Mouse (Mus musculus): ENCODE results near the gene Sis. TPM values are rescaled to one million over a fixed set of nuclear protein-coding genes. Genes with fewer than 3 reads are reported as not detected.

The Sis gene
- polyA plus RNA-seq, 1 experiment = not detected

DNA sequence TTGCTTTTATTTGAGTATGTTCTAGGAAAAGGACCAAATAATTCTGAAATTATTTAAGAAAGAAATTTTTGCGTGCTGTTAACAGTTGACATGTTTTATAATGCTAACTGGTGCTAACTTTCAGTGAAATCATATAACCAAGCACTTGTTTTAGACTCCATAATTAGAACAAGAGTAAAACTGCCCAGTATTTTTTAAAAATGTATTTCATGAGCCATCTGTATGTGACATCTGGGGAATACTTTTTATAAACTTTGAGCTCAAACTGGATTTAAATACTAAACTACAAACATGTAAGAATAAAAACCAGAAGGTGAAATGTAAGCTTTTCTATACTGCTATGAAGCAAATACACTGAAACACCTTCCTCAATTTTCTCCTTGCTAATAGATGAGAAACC, 112.3 kb downstream of the Sis start:
- Histone ChIP-seq H3K4me1 (ENCODE audit: control insufficient read depth, insufficient read depth, low read length) (no peaks in the 10 kb centered on the region), H3K4me3 (ENCODE audit: insufficient read depth, low read length) (no peak overlapping the region), H3K27ac (ENCODE audit: insufficient read depth, low read depth, low read length) (no peak overlapping the region)
- TF ChIP-seq CTCF (IDR thresholded peaks at IDR 0.05; ENCODE audit: low read depth, low read length) (no peak), POLR2A (IDR thresholded peaks at IDR 0.05; ENCODE audit: borderline replicate concordance, low read depth, low read length) (no peak)

DNA sequence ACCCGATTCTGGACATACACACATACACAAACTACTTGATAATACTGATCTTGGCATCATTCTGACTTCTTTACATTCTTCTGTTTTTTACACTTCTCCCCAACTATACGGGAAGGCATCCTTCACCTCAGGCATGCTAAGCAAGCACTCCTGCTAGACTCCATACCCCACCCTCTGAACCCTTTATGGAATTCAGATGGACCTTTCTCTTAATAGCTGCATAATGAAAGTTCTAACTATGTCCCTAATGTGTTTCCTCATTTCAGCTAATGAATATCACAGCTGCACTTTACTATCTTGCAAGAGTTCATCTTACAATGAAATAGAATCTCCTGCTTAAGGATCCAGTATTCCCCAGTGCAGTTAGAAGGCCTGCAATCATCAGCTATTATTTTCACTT, 127.0 kb downstream of the Sis start:
- no peak for TF ChIP-seq POLR2A (IDR thresholded peaks at IDR 0.05; ENCODE audit: borderline replicate concordance, low read depth, low read length)
- no peak for TF ChIP-seq CTCF (IDR thresholded peaks at IDR 0.05; ENCODE audit: low read depth, low read length)
- H3K4me1 ChIP-seq (ENCODE audit: control insufficient read depth, insufficient read depth, low read length) = no peaks in the 10 kb centered on the region
- H3K4me3 ChIP-seq (ENCODE audit: insufficient read depth, low read length) = no peak overlapping the region

More for the DNA sequence above, 127.0 kb downstream of the Sis start:
- H3K27ac ChIP-seq (ENCODE audit: insufficient read depth, low read depth, low read length) = no peak overlapping the region

Other genes with a start within 250 kb of the Sis start
- not detected in 2 replicates for gene Slitrk3, start 89.9 kb upstream of the Sis start, polyA plus RNA-seq (2012; ENCODE audit: insufficient read depth, insufficient read length, missing spikeins)